Mouse (Mus musculus): Measurements from ENCODE around the gene Cd8b1. TPM values are rescaled to one million over a fixed set of nuclear protein-coding genes. Genes with fewer than 3 reads are reported as not detected.

Cd8b1 gene
- 0.08 TPM for polyA plus RNA-seq (2021)

DNA sequence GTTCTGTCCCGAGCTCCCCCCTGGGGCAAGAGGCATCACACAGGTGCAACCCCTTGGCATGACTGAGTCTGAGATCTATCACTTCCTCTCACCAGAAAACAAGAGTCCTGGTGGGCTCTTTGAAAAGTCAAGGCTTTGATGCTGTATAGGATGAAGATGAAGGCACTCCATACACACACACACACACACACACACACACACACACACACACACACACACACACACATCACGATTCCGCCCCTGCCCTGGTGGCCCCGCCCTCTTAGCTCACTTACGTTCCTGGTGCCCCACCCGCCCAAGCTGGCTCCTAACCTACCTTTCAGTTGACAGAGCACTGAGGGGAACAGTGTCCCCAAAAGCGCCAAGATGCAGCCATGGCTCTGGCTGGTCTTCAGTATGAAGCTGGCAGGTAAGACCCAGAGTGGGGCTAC lies at the start of gene Cd8b1:
TSS of gene Cd8b1 (plus strand) at position 298 of the 431 bp plus-strand sequence.
- no peaks in the 10 kb centered on the region for H3K27me3 ChIP-seq
- POLR2A ChIA-PET, result no interaction called here
- no peak for DNase-seq (ENCODE audit: low read depth, low spot score)
- TF ChIP-seq CTCF (IDR thresholded peaks at IDR 0.05), result no peak
- in situ Hi-C loops (cut with MboI; ENCODE audit: low pct_unique_long_range_greater_than_20kb), result no loop called here
- ATAC-seq, result no peak
- CTCF ChIA-PET, result no interaction called here

- POLR2A ChIA-PET, result no interaction called here
- no peak for DNase-seq (ENCODE audit: low read depth, low spot score)
Measured at GRCm38 (mm10) chr6:71273715-71274114, 48.9 kb upstream of the Cd8b1 start.

DNA sequence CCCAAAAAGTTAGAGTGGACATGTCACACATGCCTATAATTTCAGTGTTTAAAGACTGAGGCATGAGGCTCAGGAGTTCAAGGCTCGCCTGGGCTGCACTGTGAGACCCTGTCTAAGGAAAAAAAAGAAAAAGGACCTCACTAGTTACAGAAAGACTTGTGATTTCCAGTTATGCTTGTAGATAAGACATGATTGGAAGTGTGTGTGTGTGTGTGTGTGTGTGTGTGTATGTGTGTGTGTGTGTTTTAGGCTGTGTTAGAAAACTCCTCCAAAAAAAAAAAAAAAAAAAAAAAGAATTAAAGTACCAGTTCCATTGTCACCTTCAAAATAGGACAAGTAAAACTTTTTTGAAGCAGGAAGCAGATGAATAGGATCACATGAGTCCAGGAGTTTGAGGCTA lies 48.0 kb upstream of the Cd8b1 start:
- H3K27me3 ChIP-seq, result no peaks in the 10 kb centered on the region
- CTCF ChIA-PET, result no interaction called here
- in situ Hi-C loops (cut with MboI; ENCODE audit: low pct_unique_long_range_greater_than_20kb), result loop anchor here (5.0 kb wide), 1 partner anchor 112 kb away; no protein-coding TSS in a partner anchor
- no peak for TF ChIP-seq CTCF (IDR thresholded peaks at IDR 0.05)
- ATAC-seq, result no peak
- POLR2A ChIA-PET, result interaction anchor here (0.7 kb wide), 1 partner anchor 120 kb away, joined by 3 read pairs; no protein-coding TSS in a partner anchor
- no peak for DNase-seq (ENCODE audit: low read depth, low spot score)

More at GRCm38 (mm10) chr6:71273715-71274114, 48.9 kb upstream of the Cd8b1 start:
- no peak for ATAC-seq
- CTCF ChIA-PET, result no interaction called here
- no peaks in the 10 kb centered on the region for H3K27me3 ChIP-seq
- no peak for TF ChIP-seq CTCF (IDR thresholded peaks at IDR 0.05)
- in situ Hi-C loops (cut with MboI; ENCODE audit: low pct_unique_long_range_greater_than_20kb), result loop anchor here (5.0 kb wide), 1 partner anchor 111 kb away; no protein-coding TSS in a partner anchor

DNA sequence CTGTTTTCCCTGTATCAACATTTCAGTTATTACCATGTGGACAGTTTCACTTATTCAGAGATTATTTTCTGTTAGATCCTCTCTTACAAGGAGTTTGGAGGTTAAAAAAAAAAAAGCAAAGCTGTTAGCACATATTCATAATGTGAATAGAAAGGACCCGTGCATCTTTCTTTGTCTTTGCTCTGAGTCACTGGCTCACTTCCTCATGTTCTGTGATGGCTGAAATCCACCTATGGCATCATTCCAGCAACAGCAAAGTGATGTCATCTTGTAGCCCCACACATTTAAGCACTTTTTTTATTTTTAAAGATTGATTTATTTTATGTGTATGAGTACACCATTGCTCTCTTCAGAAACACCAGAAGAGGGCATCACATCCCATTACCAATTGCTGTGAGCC lies 43.2 kb upstream of the Cd8b1 start:
- peak; percentile 53 for TF ChIP-seq CTCF (IDR thresholded peaks at IDR 0.05)
- in situ Hi-C loops (cut with MboI; ENCODE audit: low pct_unique_long_range_greater_than_20kb), result no loop called here
- DNase-seq (ENCODE audit: low read depth, low spot score) (no peak), ATAC-seq (no peak)
- ChIA-PET POLR2A (interaction anchor here (0.7 kb wide), 1 partner anchor 156 kb away, joined by 3 read pairs; no protein-coding TSS in a partner anchor), CTCF (no interaction called here)
- H3K27me3 ChIP-seq, result no peaks in the 10 kb centered on the region

DNA sequence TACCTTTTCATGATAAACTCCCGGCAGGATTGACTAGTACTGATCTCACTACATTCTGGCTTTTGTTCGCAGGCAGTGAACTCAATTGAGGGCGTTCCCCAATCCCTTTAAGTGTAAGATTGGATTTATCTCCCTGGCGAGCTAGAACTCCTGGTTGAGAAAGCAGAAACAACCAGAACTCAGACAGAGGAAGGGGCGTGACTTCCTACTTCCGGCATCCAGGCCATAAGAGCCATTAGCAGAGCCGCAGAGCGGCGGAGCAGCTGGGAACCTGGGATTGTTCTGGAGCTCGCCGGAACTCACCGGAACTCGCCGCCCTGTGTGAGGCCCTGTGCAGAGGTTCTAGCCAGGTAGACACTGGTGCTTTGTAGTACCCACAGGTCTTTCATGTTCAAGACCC lies 29.1 kb upstream of the Cd8b1 start:
- DNase-seq (ENCODE audit: low read depth, low spot score) (no peak), ATAC-seq (no peak)
- no peaks in the 10 kb centered on the region for H3K27me3 ChIP-seq
- no peak for TF ChIP-seq CTCF (IDR thresholded peaks at IDR 0.05)
- in situ Hi-C loops (cut with MboI; ENCODE audit: low pct_unique_long_range_greater_than_20kb), result no loop called here
- ChIA-PET POLR2A (interaction anchor here (1.2 kb wide), 1 partner anchor 12 kb away, joined by 3 read pairs; no protein-coding TSS in a partner anchor), CTCF (interaction anchor here (0.9 kb wide), 1 partner anchor 12 kb away, joined by 4 read pairs; no protein-coding TSS in a partner anchor)

DNA sequence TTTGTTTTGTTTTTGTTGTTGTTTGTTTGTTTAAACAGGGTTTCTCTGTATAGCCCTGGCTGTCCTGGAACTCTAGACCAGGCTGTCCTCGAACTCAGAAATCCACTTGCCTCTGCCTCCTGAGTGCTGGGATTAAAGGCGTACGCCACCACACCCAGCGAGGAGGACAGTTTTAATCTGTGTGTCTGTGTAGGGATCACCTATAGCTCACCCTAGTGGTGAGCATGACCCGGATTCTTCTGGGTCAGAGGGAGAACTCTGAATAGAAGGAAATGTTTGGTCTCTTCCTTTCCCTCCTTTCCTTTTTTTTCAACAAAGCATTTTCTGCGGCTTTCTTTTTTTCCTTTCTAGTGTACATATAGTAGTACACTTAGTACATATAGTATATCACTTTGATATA lies 27.3 kb upstream of the Cd8b1 start:
- no peak for TF ChIP-seq CTCF (IDR thresholded peaks at IDR 0.05)
- ChIA-PET POLR2A (interaction anchor here (1.2 kb wide), 1 partner anchor 14 kb away, joined by 3 read pairs; no protein-coding TSS in a partner anchor), CTCF (interaction anchor here (1.9 kb wide), 1 partner anchor 11 kb away, joined by 7 read pairs; no protein-coding TSS in a partner anchor)
- no peaks in the 10 kb centered on the region for H3K27me3 ChIP-seq
- ATAC-seq (no peak), DNase-seq (ENCODE audit: low read depth, low spot score) (no peak)
- in situ Hi-C loops (cut with MboI; ENCODE audit: low pct_unique_long_range_greater_than_20kb), result no loop called here

GRCm38 (mm10) chr6:71298051-71298450 lies 24.5 kb upstream of the Cd8b1 start:
- ChIA-PET POLR2A (no interaction called here), CTCF (interaction anchor here (1.3 kb wide), 1 partner anchor 11 kb away, joined by 3 read pairs; no protein-coding TSS in a partner anchor)
- ATAC-seq (no peak), DNase-seq (ENCODE audit: low read depth, low spot score) (no peak)
- no peak for TF ChIP-seq CTCF (IDR thresholded peaks at IDR 0.05)
- no peaks in the 10 kb centered on the region for H3K27me3 ChIP-seq
- in situ Hi-C loops (cut with MboI; ENCODE audit: low pct_unique_long_range_greater_than_20kb), result no loop called here

DNA sequence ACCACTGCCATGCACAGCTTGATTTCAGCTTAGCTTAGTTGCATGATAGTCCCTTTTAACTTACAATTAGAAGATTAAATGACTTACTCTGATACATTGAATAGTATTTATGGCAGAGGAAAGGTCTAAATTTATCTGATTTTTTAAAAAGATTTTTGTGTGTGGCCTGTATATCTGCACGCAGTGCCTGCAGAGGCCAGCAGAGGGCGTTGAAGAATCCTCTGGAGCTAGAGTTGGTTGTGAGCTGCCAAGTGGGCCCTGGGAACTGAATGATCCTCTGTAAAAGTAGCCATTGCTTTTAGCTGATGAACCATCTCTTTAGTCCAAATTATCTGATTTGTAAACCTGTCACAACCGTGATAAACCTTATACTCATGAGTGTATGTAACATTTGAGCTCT lies 23.8 kb upstream of the Cd8b1 start:
- in situ Hi-C loops (cut with MboI; ENCODE audit: low pct_unique_long_range_greater_than_20kb), result no loop called here
- no peaks in the 10 kb centered on the region for H3K27me3 ChIP-seq
- ATAC-seq (no peak), DNase-seq (ENCODE audit: low read depth, low spot score) (no peak)
- ChIA-PET CTCF (interaction anchor here (1.3 kb wide), 1 partner anchor 10 kb away, joined by 3 read pairs; no protein-coding TSS in a partner anchor), POLR2A (interaction anchor here (0.6 kb wide), 2 partner anchors 105 to 131 kb away, joined by 4 read pairs; no protein-coding TSS in a partner anchor)
- peak; percentile 49 for TF ChIP-seq CTCF (IDR thresholded peaks at IDR 0.05)

- peaks cover 3% of the 10 kb centered on the region for H3K27me3 ChIP-seq
- no peak for DNase-seq (ENCODE audit: low read depth, low spot score)
- no peak for ATAC-seq
- peak; percentile 13 for TF ChIP-seq CTCF (IDR thresholded peaks at IDR 0.05)
- ChIA-PET POLR2A (no interaction called here), CTCF (no interaction called here)
- in situ Hi-C loops (cut with MboI; ENCODE audit: low pct_unique_long_range_greater_than_20kb), result no loop called here
Measured at GRCm38 (mm10) chr6:71302097-71302731, 20.4 kb upstream of the Cd8b1 start.

DNA sequence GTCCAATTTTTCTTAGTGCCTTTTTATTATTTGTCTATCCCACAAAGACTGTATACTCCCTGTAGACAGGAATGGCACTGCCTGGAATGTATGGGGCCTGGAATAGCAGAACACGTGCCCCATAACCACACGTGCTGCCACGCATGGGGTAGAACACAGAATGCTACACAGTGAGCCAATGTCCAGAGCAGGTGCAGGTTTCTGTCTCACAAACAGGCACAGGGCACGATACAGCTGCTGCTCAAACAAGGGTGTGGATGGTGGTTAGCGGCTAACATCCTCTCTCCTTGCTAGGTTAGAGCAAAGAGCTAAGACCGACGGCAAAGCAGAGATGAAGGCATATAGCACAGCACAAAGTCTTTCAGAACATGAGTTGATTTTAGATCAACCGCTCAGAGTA lies 15.1 kb upstream of the Cd8b1 start:
- TF ChIP-seq CTCF (IDR thresholded peaks at IDR 0.05), result no peak
- no peak for ATAC-seq
- no peak for DNase-seq (ENCODE audit: low read depth, low spot score)
- POLR2A ChIA-PET, result no interaction called here
- CTCF ChIA-PET, result no interaction called here
- in situ Hi-C loops (cut with MboI; ENCODE audit: low pct_unique_long_range_greater_than_20kb), result no loop called here
- H3K27me3 ChIP-seq, result peaks cover 3% of the 10 kb centered on the region

GRCm38 (mm10) chr6:71321826-71322283 lies 733 bp upstream of the Cd8b1 start, which contains the start of gene Smyd1:
Gene Smyd1 (minus strand): TSS chr6:71322233.
- no peaks in the 10 kb centered on the region for H3K27me3 ChIP-seq
- no peak for TF ChIP-seq CTCF (IDR thresholded peaks at IDR 0.05)
- ChIA-PET CTCF (interaction anchor here (0.9 to 1.3 kb wide), 2 partner anchors 8 to 12 kb away, joined by 3 read pairs; no protein-coding TSS in a partner anchor), POLR2A (no interaction called here)
- no peak for DNase-seq (ENCODE audit: low read depth, low spot score)
- in situ Hi-C loops (cut with MboI; ENCODE audit: low pct_unique_long_range_greater_than_20kb), result no loop called here
- no peak for ATAC-seq
